Mouse (Mus musculus) liver, embryonic 14.5 days (tissue): ENCODE data around the gene Tapt1. TPM values are rescaled to one million over a fixed set of nuclear protein-coding genes. Genes with fewer than 3 reads are reported as not detected.

Source experiments
- ATAC-seq: fragments of 200-750 bp; cut with Nextera tagmentation; 2 replicates; pipeline ENCODE4 v1.8.0; 2017; ENCODE audit warnings: moderate number of reproducible peaks, mild to moderate bottlenecking, moderate library complexity; ENCODE audit not compliant: insufficient read depth
- DNase-seq, 3 experiments: peaks; one replicate each; pipeline ENCODE4 v3.0.0-alpha.2; 2012 to 2013; ENCODE audit warnings: low read depth in 3 of 3, low spot score in 3 of 3
- H3K27ac ChIP-seq: fragments of 300-500 bp; sonication (generic); 2 replicates; pipeline ENCODE4 v1.5.1; 2014; ENCODE audit warnings: moderate library complexity, mild to moderate bottlenecking, control low read depth, inconsistent platforms
- H3K27me3 ChIP-seq: fragments of 300-500 bp; sonication (generic); 2 replicates; pipeline ENCODE4 v1.6.1; 2014; ENCODE audit warnings: mild to moderate bottlenecking, low read length, moderate library complexity; ENCODE audit not compliant: control insufficient read depth, insufficient read depth
- H3K36me3 ChIP-seq: fragments of 300-500 bp; sonication (generic); replicated peaks from 2 replicates; pipeline ENCODE4 v1.6.1; 2014; ENCODE audit warnings: low read depth; ENCODE audit not compliant: control insufficient read depth, insufficient read depth
- H3K4me1 ChIP-seq, 2 experiments: fragments of 200-500 bp in 1 of 2; fragments of 300-500 bp in 1 of 2; sonication (generic) in 1 of 2; replicated peaks; 2 replicates each; pipeline ENCODE4 v1.6.1; 2012 to 2014; ENCODE audit warnings: antibody characterized with exemption in 1 of 2, inconsistent platforms in 1 of 2, low read length in 1 of 2; ENCODE audit not compliant: control insufficient read depth in 2 of 2, insufficient read depth in 2 of 2
- H3K4me2 ChIP-seq: fragments of 300-500 bp; sonication (generic); 2 replicates; pipeline ENCODE4 v1.6.1; 2014; ENCODE audit warnings: low read depth, mild to moderate bottlenecking, control low read depth, moderate library complexity
- H3K4me3 ChIP-seq, 2 experiments: fragments of 200-500 bp in 1 of 2; fragments of 300-500 bp in 1 of 2; sonication (generic) in 1 of 2; 2 replicates each; pipeline ENCODE4 v1.5.1; 2012 to 2014; ENCODE audit warnings: low read depth in 2 of 2, low read length in 2 of 2, mild to moderate bottlenecking in 2 of 2, control low read depth in 1 of 2, inconsistent platforms in 1 of 2, moderate library complexity in 1 of 2; ENCODE audit not compliant: insufficient read depth in 1 of 2
- H3K9ac ChIP-seq: fragments of 300-500 bp; sonication (generic); replicated peaks from 2 replicates; pipeline ENCODE4 v1.6.1; 2014; ENCODE audit warnings: mild to moderate bottlenecking, control low read depth, moderate library complexity
- H3K9me3 ChIP-seq: fragments of 300-500 bp; sonication (generic); 2 replicates; pipeline ENCODE4 v1.6.1; 2016; ENCODE audit warnings: low read length, mixed read lengths; ENCODE audit not compliant: control insufficient read depth
- CTCF ChIP-seq: IDR thresholded peaks from 2 replicates; pipeline ENCODE4 v1.5.1; 2016; ENCODE audit warnings: antibody characterized with exemption, low read depth, control low read depth
- EP300 ChIP-seq: IDR thresholded peaks from 2 replicates; pipeline ENCODE4 v1.6.1; 2016; ENCODE audit warnings: antibody characterized with exemption, low read depth
- WGBS: fragments of 180-500 bp; shearing (Covaris S2); extraction: QIAGEN DNeasy Blood & Tissue Kit; methylation state at CpG from one replicate; pipeline ENCODE4 v1.1.7; 2014; ENCODE audit not compliant: insufficient replicate concordance; 5-methylcytosine and 5-hydroxymethylcytosine counted together
- polyA plus RNA-seq, 2 experiments: library from polyadenylated mRNA; depleted of rRNA in 1 of 2; stranded (reverse) in 1 of 2; unstranded in 1 of 2; fragments of >200 nt; fragmentation: Nextera tagmentation in 1 of 2; extraction: Ambion mirVana in 1 of 2; gene quantifications; 2 replicates each; pipeline versions ENCODE4 v1.2.1 to v1.2.3; 2012 to 2014

The Tapt1 gene
- polyA plus RNA-seq, 2 experiments: 30.9 to 31.2 TPM

DNA sequence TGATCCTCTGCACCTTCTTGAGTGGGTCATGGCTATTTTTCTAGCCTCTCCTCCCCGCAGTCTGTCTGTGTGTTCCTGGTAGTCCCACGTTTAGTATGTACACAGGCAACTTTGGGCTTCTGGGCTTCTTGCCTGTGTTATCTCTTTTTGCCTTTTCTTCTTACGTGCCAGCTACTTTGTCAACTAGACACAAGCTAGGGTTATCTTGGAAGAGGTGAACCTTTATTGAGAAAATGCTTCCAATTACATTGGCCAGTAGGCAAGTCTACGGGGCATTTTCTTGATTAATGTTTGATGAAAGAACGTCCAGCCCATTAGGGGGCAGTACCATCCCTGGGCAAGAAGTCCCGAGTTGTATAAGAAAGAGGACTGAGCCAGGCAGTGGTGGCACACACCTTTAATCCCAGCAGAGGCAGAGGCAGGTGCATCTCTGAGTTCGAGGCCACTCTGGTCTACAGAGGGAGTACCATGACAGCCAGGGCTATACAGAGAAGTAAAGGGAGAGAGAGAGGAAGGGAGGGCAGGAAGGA, 18.5 kb upstream of the Tapt1 start:
- no peak for ATAC-seq

DNA sequence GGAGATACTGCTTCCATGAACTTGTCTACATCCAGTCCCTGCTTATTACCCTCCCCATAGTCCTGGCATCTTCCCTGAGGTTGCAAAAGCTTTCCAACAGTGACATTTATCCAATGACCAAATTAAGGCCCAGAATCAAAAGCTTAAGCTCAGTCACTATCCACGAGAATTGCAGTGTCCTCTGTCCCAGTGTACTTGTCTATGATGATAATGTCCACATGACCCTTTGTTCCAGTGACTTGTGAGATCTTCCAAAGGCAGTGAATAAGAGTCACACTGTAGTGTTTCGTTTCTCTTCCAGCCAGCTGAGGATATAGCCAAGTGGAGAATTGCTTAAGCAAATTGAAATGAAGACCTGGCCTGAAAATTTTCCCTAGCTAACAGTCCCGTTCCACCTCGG, 16.4 kb upstream of the Tapt1 start:
- no peak overlapping the region for H3K4me2 ChIP-seq
- DNase-seq (no peak), ATAC-seq (no peak)
- no peak overlapping the region for H3K4me3 ChIP-seq
- no peaks in the 10 kb centered on the region for H3K9me3 ChIP-seq
- TF ChIP-seq CTCF (no peak), EP300 (no peak)
- no peaks in the 10 kb centered on the region; the same call in 1 of the 2 replicates for H3K27me3 ChIP-seq
- H3K36me3 ChIP-seq: no peaks in the 10 kb centered on the region
- peaks cover 4 to 19% of the 10 kb centered on the region in 2 experiments for H3K4me1 ChIP-seq
- no peak overlapping the region for H3K27ac ChIP-seq
- WGBS: 53% methylated on average over 4 of the region's 4 CpGs
- H3K9ac ChIP-seq: no peak overlapping the region

More for the DNA sequence above, 18.5 kb upstream of the Tapt1 start:
- Histone ChIP-seq H3K4me3 (no peak overlapping the region), H3K4me2 (no peak overlapping the region), H3K9ac (no peak overlapping the region), H3K27ac (no peak overlapping the region), H3K36me3 (no peaks in the 10 kb centered on the region), H3K4me1 (peaks cover 0 to 5% of the 10 kb centered on the region in 2 experiments; a peak in 2 of 4 replicates), H3K9me3 (no peaks in the 10 kb centered on the region), H3K27me3 (no peaks in the 10 kb centered on the region; the same call in 1 of the 2 replicates)
- no peak for TF ChIP-seq EP300
- no peak for TF ChIP-seq CTCF
- 49% methylated on average over 7 of the region's 7 CpGs for WGBS
- DNase-seq: no peak

DNA sequence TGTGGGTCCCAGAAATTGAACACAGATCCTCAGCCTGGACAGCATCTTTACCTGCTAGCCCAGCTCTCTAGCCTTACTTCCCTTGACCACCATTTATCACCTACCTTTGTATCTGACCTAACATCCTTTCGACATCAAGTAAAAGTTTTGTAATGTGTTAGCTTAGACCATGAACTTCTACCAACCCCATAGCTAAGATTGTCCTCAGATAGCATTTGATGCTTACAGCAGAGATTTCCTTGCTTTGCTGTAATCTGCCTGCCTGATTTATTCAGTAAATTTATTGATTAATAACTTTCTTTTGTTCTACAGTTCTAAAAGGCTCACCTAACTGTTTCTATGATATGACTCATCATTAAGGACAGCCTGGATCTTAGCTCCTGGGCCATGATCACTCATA, 15.3 kb upstream of the Tapt1 start:
- Histone ChIP-seq H3K4me3 (no peak overlapping the region), H3K27ac (no peak overlapping the region), H3K9me3 (no peaks in the 10 kb centered on the region), H3K36me3 (no peaks in the 10 kb centered on the region), H3K9ac (no peak overlapping the region), H3K27me3 (no peaks in the 10 kb centered on the region; the same call in 1 of the 2 replicates), H3K4me2 (no peak overlapping the region), H3K4me1 (peaks cover 4 to 19% of the 10 kb centered on the region in 2 experiments)
- WGBS: 75% methylated on average over 1 of the region's 1 CpGs
- DNase-seq (no peak), ATAC-seq (no peak)
- TF ChIP-seq CTCF (no peak), EP300 (no peak)

DNA sequence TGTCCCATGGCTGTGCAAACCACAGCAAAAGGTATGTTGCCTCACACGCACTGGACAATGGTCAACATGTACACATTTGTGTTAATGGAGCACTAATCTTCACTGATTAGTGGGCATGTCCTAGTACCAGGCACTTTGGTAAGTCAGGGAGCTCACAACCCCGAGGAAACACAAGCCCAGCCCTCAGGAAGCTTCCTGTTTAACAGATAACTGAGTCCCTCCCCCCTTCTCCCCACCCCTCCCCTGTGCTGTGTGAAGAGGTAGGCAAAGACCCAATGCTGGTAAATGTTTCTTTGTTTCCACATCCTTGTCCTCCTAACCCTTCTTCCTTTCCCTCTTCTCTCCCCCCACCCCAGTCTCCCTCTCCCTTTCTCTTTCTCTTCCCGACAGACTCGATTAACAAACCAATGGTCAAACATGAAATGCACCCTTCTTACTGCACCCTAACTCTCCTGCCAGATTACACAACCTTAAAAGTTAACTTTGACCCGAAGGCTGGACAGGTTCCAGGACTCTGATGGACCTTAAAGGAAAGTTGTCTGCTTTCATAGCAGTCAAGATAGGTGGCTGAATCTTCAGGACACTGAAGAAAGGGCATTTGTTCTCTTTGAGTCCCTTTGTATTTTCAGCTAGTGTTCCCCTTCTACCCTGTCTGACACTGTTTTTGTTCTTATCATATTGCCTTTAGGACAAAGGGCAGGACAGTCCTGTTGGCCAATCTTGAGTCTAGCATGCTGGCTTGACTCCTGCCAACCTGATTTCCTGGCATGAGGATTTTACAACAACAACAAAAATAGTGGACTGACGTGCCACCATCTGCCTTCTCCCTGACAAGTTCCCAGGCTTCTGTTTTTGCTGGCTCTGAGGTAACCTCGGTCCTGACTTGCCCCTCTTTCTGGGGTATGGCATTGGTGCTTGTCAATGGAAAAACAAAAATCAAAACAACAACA, 13.0 kb upstream of the Tapt1 start:
- no peak overlapping the region for H3K4me3 ChIP-seq
- DNase-seq: no peak

DNA sequence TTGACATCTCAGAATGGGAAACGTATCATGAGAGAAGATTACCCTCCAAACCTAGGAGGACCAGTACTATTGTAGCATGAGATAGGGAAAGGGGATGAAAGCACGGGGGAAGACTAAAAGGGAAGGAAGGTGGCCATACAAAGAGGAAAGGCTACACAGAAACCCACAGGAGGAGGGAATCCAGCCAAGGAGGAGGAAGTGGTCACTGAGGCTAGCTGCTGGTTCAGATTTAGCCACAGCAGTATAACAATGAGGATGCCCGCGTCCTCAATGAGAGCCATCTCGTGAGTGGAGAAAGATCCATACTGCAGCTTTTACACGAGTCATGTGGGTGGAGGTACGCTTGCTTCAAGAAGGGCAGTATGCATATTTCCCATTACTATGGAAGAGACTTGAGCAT, 11.8 kb upstream of the Tapt1 start:
- Histone ChIP-seq H3K36me3 (no peaks in the 10 kb centered on the region), H3K4me2 (no peak overlapping the region), H3K27ac (no peak overlapping the region), H3K9me3 (no peaks in the 10 kb centered on the region), H3K27me3 (no peaks in the 10 kb centered on the region), H3K9ac (no peak overlapping the region), H3K4me3 (no peak overlapping the region), H3K4me1 (peaks cover 4 to 19% of the 10 kb centered on the region in 2 experiments)
- ATAC-seq: no peak
- TF ChIP-seq CTCF: no peak
- no peak for TF ChIP-seq EP300
- DNase-seq: no peak
- 19% methylated on average over 7 of the region's 7 CpGs for WGBS

More for the DNA sequence above, 13.0 kb upstream of the Tapt1 start:
- no peaks in the 10 kb centered on the region for H3K9me3 ChIP-seq
- H3K27me3 ChIP-seq: no peaks in the 10 kb centered on the region
- no peak overlapping the region for H3K27ac ChIP-seq
- no peaks in the 10 kb centered on the region for H3K36me3 ChIP-seq
- ATAC-seq: peak; percentile 53; the same call in 1 of the 2 replicates
- H3K4me2 ChIP-seq: peak overlapping the region; percentile 15
- no peak for TF ChIP-seq CTCF
- TF ChIP-seq EP300: no peak
- H3K9ac ChIP-seq: no peak overlapping the region
- WGBS: 23% methylated on average over 7 of the region's 7 CpGs
- H3K4me1 ChIP-seq: peaks cover 4 to 19% of the 10 kb centered on the region in 2 experiments
